Mouse (Mus musculus): ENCODE measurements around the gene Rsg1. TPM values are rescaled to one million over a fixed set of nuclear protein-coding genes. Genes with fewer than 3 reads are reported as not detected.

Rsg1 gene
- polyA plus RNA-seq, 2 experiments from 2014 or later = 1.5 to 3.2 TPM

GRCm38 (mm10) chr4:141248614-141248978 is 34.8 kb downstream of the Rsg1 start:
- no peak for ATAC-seq

- no peak for ATAC-seq
These were observed 35.6 kb downstream of the Rsg1 start for GRCm38 (mm10) chr4:141249383-141249782.

GRCm38 (mm10) chr4:141251071-141251470 is 37.3 kb downstream of the Rsg1 start:
- no peak for ATAC-seq

GRCm38 (mm10) chr4:141252641-141253040 is 38.9 kb downstream of the Rsg1 start:
- ATAC-seq = no peak

GRCm38 (mm10) chr4:141254234-141254633 is 40.5 kb downstream of the Rsg1 start:
- no peak for ATAC-seq

- no peak for ATAC-seq
These were observed 43.7 kb downstream of the Rsg1 start for GRCm38 (mm10) chr4:141257440-141257839.

GRCm38 (mm10) chr4:141259413-141259812 is 45.7 kb downstream of the Rsg1 start:
- no peak for ATAC-seq

GRCm38 (mm10) chr4:141260007-141260723 is 46.4 kb downstream of the Rsg1 start:
- no peak for ATAC-seq

- no peak for ATAC-seq
These were observed 49.3 kb downstream of the Rsg1 start for GRCm38 (mm10) chr4:141262906-141263637.

GRCm38 (mm10) chr4:141265979-141266637 is 52.4 kb downstream of the Rsg1 start:
- ATAC-seq = no peak

GRCm38 (mm10) chr4:141267250-141267649 is 53.5 kb downstream of the Rsg1 start:
- ATAC-seq = no peak

- no peak for ATAC-seq
These were observed 54.1 kb downstream of the Rsg1 start for GRCm38 (mm10) chr4:141267837-141268236.

- no peak for ATAC-seq
These were observed 54.6 kb downstream of the Rsg1 start for GRCm38 (mm10) chr4:141268350-141268749.

GRCm38 (mm10) chr4:141269080-141269479 is 55.3 kb downstream of the Rsg1 start:
- ATAC-seq = no peak

- no peak for ATAC-seq
These were observed 56.6 kb downstream of the Rsg1 start for GRCm38 (mm10) chr4:141270201-141270940.

- no peak for ATAC-seq
These were observed 57.5 kb downstream of the Rsg1 start for GRCm38 (mm10) chr4:141271228-141271627.

- ATAC-seq = no peak
These were observed 58.0 kb downstream of the Rsg1 start for GRCm38 (mm10) chr4:141271721-141272120.

- ATAC-seq = peak; percentile 82
These were observed 59.1 kb downstream of the Rsg1 start for GRCm38 (mm10) chr4:141272878-141273277.

- ATAC-seq = peak; percentile 79
These were observed 59.5 kb downstream of the Rsg1 start for GRCm38 (mm10) chr4:141273296-141273695.

- no peak for ATAC-seq
These were observed 61.0 kb downstream of the Rsg1 start for GRCm38 (mm10) chr4:141274485-141275341.
